Mouse (Mus musculus): ENCODE results near the gene Alox5ap. TPM values are rescaled to one million over a fixed set of nuclear protein-coding genes. Genes with fewer than 3 reads are reported as not detected.

The Alox5ap gene
- polyA plus RNA-seq, 1 experiment from 2014 or later, result 11.4 TPM

DNA sequence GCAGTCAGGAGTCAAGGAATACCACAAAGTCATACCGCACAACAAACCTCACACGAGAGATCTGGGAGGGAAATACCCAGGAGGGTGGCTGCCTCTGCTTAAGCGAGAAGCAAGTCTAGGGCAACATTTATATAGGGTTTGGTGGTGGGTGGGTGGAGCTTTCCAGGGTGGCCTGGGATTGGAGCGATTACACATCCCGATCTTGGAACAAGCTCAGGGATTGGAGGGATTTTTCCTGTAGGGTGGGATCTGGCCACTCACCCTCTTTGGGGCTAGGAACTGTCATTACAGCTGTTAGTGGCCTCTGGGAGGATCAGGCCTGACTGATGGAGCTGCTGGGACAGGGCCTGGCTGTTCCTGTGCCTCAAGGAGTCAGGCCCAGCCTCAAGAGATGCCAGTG lies 26.7 kb downstream of the Alox5ap start:
- no peak for ATAC-seq

DNA sequence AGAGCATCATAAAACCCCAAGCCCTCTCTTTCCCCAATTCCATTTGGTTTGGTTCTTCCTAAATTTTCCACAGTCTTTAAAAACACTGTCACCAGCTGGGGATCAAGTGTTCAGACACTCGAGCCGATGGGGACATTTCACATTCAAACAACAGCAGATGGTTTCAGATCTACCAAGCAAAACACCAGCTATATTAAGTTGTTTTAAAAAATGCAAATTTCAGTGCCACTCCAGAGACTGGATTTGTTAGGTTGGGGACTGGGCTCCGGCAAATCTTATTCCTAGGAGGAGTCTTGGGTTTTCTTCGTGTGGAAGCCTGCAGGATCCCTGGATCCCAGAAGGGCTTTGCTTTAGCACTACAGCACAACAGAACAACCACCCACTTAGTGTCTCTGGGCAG lies 28.5 kb downstream of the Alox5ap start:
- H3K27ac ChIP-seq (ENCODE audit: low read length), result no peak overlapping the region
- no peak overlapping the region for H3K9ac ChIP-seq (ENCODE audit: low read depth, low read length)
- no peaks in the 10 kb centered on the region for H3K4me1 ChIP-seq (ENCODE audit: control insufficient read depth, insufficient read depth, low read length)
- H3K9me3 ChIP-seq (ENCODE audit: control insufficient read depth, low read length), result peaks cover 3% of the 10 kb centered on the region; the same call in 1 of the 2 replicates
- H3K4me2 ChIP-seq (ENCODE audit: low read depth, low read length), result no peak overlapping the region
- 69% methylated on average over 4 of the region's 4 CpGs for WGBS
- no peak for ATAC-seq
- H3K36me3 ChIP-seq (ENCODE audit: control insufficient read depth, insufficient read depth, low read length), result no peaks in the 10 kb centered on the region
- H3K4me3 ChIP-seq (ENCODE audit: low read length), result no peak overlapping the region
- no peaks in the 10 kb centered on the region for H3K27me3 ChIP-seq (replicated peaks; ENCODE audit: control insufficient read depth, insufficient read depth, low read length)

More for the DNA sequence above, 26.7 kb downstream of the Alox5ap start:
- Histone ChIP-seq H3K4me2 (ENCODE audit: low read depth, low read length) (no peak overlapping the region), H3K4me3 (ENCODE audit: low read length) (no peak overlapping the region), H3K27me3 (replicated peaks; ENCODE audit: control insufficient read depth, insufficient read depth, low read length) (peaks cover 6% of the 10 kb centered on the region; the same call in 1 of the 2 replicates), H3K9ac (ENCODE audit: low read depth, low read length) (no peak overlapping the region), H3K36me3 (ENCODE audit: control insufficient read depth, insufficient read depth, low read length) (no peaks in the 10 kb centered on the region), H3K9me3 (ENCODE audit: control insufficient read depth, low read length) (peaks cover 3% of the 10 kb centered on the region; the same call in 1 of the 2 replicates), H3K27ac (ENCODE audit: low read length) (no peak overlapping the region), H3K4me1 (ENCODE audit: control insufficient read depth, insufficient read depth, low read length) (peaks cover 7% of the 10 kb centered on the region; the same call in 1 of the 2 replicates)
- 90% methylated on average over 5 of the region's 5 CpGs for WGBS

DNA sequence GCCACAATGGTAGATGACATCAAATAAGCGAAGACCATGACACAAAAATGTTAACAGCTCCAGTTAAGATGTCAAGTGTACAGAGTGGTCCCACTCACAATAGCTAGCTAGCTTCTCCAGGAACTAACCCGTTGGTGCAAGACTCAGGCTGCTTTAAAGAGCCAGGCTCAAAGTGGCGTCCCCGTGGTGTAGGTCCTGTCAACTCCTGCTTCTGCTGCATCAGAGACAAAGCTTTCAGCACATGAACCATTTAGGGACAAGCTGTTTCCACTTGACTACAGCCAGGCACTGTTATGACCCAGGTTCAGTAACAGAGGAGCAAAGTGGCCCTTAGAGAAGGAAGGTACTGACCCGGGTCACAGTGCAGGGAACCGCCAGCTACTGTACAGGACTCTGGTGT lies 32.2 kb downstream of the Alox5ap start:
- Histone ChIP-seq H3K4me2 (ENCODE audit: low read depth, low read length) (no peak overlapping the region), H3K9ac (ENCODE audit: low read depth, low read length) (no peak overlapping the region), H3K4me3 (ENCODE audit: low read length) (no peak overlapping the region), H3K27me3 (replicated peaks; ENCODE audit: control insufficient read depth, insufficient read depth, low read length) (no peaks in the 10 kb centered on the region), H3K9me3 (ENCODE audit: control insufficient read depth, low read length) (peaks cover 3% of the 10 kb centered on the region; the same call in 1 of the 2 replicates), H3K4me1 (ENCODE audit: control insufficient read depth, insufficient read depth, low read length) (no peaks in the 10 kb centered on the region), H3K27ac (ENCODE audit: low read length) (no peak overlapping the region), H3K36me3 (ENCODE audit: control insufficient read depth, insufficient read depth, low read length) (no peaks in the 10 kb centered on the region)
- no peak for ATAC-seq
- 91% methylated on average over 6 of the region's 6 CpGs for WGBS

DNA sequence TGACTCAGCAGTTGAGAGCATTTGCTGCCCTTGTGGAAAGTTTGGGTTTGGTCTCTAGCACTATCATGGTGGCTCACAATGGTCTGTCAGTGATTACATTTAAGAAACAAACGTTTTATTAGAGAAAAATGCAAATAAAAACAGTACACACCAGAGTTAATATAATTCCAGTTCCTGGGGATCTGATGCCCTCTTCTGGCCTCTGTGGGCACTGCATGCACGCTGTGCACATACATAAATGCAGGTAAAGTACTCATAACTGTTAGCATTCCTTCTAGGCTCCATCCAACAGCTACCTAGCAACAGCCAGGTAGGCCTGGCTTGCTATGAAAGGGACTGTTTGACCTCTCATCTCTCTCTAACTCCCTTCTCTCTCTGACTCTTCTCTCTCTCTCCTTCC lies 32.9 kb downstream of the Alox5ap start:
- H3K4me3 ChIP-seq (ENCODE audit: low read length), result no peak overlapping the region
- 63% methylated on average over 2 of the region's 2 CpGs for WGBS

DNA sequence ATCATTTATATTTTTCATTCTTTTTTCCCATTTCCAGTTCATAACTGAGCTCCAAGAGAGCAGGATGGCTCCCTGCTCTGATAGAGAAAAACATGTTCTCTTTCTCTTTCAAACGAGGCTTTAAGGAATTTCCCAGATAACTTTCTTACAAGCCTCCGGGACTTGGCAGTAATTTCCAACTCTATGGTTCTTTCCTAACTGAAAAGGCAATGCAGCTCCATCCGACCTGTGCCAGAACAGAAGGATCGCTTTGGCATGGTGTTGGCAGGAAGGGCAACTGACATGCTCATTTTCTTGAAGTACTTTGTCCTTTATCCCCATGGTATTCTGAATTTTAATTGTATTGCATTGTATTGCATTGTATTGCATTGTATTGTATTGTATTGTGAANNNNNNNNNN lies 33.7 kb downstream of the Alox5ap start:
- no peak overlapping the region for H3K27ac ChIP-seq (ENCODE audit: low read length)
- 66% methylated on average over 4 of the region's 4 CpGs for WGBS

More for the DNA sequence above, 32.9 kb downstream of the Alox5ap start:
- Histone ChIP-seq H3K9ac (ENCODE audit: low read depth, low read length) (no peak overlapping the region), H3K4me1 (ENCODE audit: control insufficient read depth, insufficient read depth, low read length) (no peaks in the 10 kb centered on the region), H3K27ac (ENCODE audit: low read length) (no peak overlapping the region), H3K27me3 (replicated peaks; ENCODE audit: control insufficient read depth, insufficient read depth, low read length) (no peaks in the 10 kb centered on the region), H3K9me3 (ENCODE audit: control insufficient read depth, low read length) (peaks cover 3% of the 10 kb centered on the region; the same call in 1 of the 2 replicates), H3K36me3 (ENCODE audit: control insufficient read depth, insufficient read depth, low read length) (no peaks in the 10 kb centered on the region), H3K4me2 (ENCODE audit: low read depth, low read length) (no peak overlapping the region)
- ATAC-seq, result no peak

DNA sequence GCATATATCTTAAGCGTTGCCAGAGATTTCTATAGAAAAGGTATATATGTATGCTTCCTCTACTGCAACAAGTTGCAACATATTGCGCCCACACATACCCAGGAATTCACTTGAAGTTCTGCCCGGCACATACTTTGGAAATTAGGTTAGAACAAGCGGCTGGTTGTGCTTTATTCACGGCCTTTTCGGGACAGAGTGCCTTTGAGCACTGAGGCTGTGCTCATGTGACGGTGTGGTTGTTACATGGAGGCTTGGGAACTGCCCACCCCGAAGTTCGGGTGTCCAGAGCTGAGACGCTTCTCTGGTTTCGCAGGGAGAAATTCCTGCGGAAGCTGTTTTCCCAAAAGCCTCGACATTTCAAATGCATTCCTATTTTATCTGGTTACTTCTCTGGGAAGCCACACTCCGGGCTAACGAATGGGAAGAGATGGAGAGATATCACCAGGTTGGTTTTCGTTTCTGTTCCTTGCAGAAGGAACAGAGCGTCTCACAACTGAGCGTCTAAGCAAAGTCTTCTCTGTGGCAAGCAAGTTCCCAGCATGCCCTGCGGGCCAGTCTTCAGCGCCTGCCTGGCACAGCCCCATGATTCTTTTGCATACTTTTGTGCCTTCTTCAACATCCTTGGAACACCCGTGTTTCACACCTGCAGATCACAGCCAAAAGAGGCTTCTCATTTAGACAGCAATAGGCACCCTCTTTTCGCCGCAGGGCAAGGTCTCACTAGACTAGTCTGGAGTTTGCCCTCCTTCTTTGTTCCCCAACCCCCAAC lies 48.5 kb downstream of the Alox5ap start:
- Histone ChIP-seq H3K27ac (ENCODE audit: low read length) (no peak overlapping the region), H3K4me2 (ENCODE audit: low read depth, low read length) (peak overlapping the region; percentile 37), H3K9ac (ENCODE audit: low read depth, low read length) (no peak overlapping the region), H3K36me3 (ENCODE audit: control insufficient read depth, insufficient read depth, low read length) (no peaks in the 10 kb centered on the region), H3K27me3 (replicated peaks; ENCODE audit: control insufficient read depth, insufficient read depth, low read length) (no peaks in the 10 kb centered on the region), H3K9me3 (ENCODE audit: control insufficient read depth, low read length) (peaks cover 5% of the 10 kb centered on the region), H3K4me1 (ENCODE audit: control insufficient read depth, insufficient read depth, low read length) (no peaks in the 10 kb centered on the region), H3K4me3 (ENCODE audit: low read length) (peak overlapping the region; percentile 21; the same call in 1 of the 2 replicates)
- no peak for ATAC-seq
- WGBS, result 53% methylated on average over 23 of the region's 23 CpGs

More for the DNA sequence above, 33.7 kb downstream of the Alox5ap start:
- peaks cover 3% of the 10 kb centered on the region; the same call in 1 of the 2 replicates for H3K9me3 ChIP-seq (ENCODE audit: control insufficient read depth, low read length)
- H3K27me3 ChIP-seq (replicated peaks; ENCODE audit: control insufficient read depth, insufficient read depth, low read length), result no peaks in the 10 kb centered on the region
- no peak overlapping the region for H3K4me3 ChIP-seq (ENCODE audit: low read length)
- no peak for ATAC-seq
- no peaks in the 10 kb centered on the region for H3K4me1 ChIP-seq (ENCODE audit: control insufficient read depth, insufficient read depth, low read length)
- no peak overlapping the region for H3K9ac ChIP-seq (ENCODE audit: low read depth, low read length)
- H3K4me2 ChIP-seq (ENCODE audit: low read depth, low read length), result no peak overlapping the region
- no peaks in the 10 kb centered on the region for H3K36me3 ChIP-seq (ENCODE audit: control insufficient read depth, insufficient read depth, low read length)

DNA sequence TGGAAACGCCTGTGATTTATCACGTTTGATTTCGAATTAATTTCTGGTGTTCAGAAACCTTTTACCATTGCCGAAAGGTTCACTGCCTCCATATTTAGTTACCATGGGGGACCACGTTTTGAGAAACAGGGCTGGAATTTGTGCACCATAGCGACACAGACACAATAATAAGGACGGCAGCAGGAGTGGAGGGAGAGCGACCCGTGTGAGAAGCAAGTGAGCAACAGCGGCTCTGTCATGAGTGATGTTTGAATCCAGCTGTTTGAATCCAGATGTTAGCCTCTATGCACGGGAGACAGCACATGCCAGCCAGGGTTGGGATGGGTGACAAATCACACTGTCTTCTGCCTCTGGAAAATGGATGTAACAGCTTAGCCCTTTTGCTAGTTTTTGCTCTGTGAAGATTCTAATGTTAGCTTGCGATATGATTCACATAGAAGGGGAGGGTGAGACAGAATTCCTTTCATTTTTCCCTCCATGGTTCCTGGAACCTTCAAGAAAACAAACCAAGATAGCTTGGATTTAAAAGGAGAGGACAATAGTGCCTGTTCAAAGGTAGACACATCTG lies 50.0 kb downstream of the Alox5ap start:
- Histone ChIP-seq H3K36me3 (ENCODE audit: control insufficient read depth, insufficient read depth, low read length) (no peaks in the 10 kb centered on the region), H3K9me3 (ENCODE audit: control insufficient read depth, low read length) (peaks cover 5% of the 10 kb centered on the region), H3K9ac (ENCODE audit: low read depth, low read length) (no peak overlapping the region), H3K27me3 (replicated peaks; ENCODE audit: control insufficient read depth, insufficient read depth, low read length) (no peaks in the 10 kb centered on the region), H3K4me1 (ENCODE audit: control insufficient read depth, insufficient read depth, low read length) (peaks cover under 1% of the 10 kb centered on the region; the same call in 1 of the 2 replicates), H3K4me3 (ENCODE audit: low read length) (no peak overlapping the region), H3K27ac (ENCODE audit: low read length) (no peak overlapping the region), H3K4me2 (ENCODE audit: low read depth, low read length) (no peak overlapping the region)
- ATAC-seq, result no peak
- 61% methylated on average over 12 of the region's 12 CpGs for WGBS

DNA sequence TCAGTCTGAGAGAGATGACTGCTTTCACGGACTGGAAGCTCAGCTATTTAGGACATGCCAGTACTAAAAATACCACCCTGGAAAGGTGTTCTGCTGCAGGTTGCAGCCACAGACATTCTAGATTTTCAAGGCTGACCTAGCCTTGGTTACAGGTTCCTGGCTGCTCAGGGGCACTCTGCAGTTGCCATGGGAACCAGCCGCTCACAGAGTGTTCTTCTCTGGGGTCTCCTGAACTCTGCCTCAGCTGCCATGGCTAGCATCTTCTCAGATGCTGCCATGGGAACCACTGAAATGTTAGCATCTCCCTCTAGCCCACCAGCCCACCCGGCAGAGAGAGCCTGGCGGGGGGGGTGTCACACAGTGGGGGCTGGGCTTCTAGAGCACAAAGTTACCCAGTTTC lies 52.4 kb downstream of the Alox5ap start:
- Histone ChIP-seq H3K9me3 (ENCODE audit: control insufficient read depth, low read length) (peaks cover 5% of the 10 kb centered on the region), H3K4me3 (ENCODE audit: low read length) (no peak overlapping the region), H3K27ac (ENCODE audit: low read length) (no peak overlapping the region), H3K36me3 (ENCODE audit: control insufficient read depth, insufficient read depth, low read length) (no peaks in the 10 kb centered on the region), H3K27me3 (replicated peaks; ENCODE audit: control insufficient read depth, insufficient read depth, low read length) (no peaks in the 10 kb centered on the region), H3K4me2 (ENCODE audit: low read depth, low read length) (no peak overlapping the region), H3K4me1 (ENCODE audit: control insufficient read depth, insufficient read depth, low read length) (peaks cover 19% of the 10 kb centered on the region), H3K9ac (ENCODE audit: low read depth, low read length) (no peak overlapping the region)
- no peak for ATAC-seq
- WGBS, result 27% methylated on average over 4 of the region's 4 CpGs

DNA sequence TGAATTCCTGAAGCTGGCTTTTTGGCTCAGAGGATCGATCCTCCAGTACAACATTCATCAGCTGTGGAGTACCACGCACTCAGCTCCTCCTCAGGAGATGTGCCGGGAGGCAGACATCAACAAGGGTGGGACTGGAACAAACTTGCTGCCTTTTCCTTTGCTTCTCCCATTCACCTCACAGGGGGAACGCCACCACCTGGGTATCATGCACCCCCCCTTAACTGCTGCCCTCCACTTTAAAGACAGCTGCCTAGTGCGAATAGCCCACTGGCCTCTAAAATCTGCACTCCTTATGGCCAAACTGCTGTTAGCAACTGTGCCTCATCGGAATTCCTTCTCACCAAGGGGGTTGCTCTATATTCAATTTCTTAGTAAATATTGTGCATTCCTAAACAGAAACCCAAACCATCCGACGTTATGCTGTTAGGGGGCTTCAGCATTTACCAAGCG lies 55.3 kb downstream of the Alox5ap start:
- WGBS, result 32% methylated on average over 9 of the region's 9 CpGs
- Histone ChIP-seq H3K4me1 (ENCODE audit: control insufficient read depth, insufficient read depth, low read length) (peaks cover 31% of the 10 kb centered on the region), H3K9ac (ENCODE audit: low read depth, low read length) (no peak overlapping the region), H3K27ac (ENCODE audit: low read length) (peak overlapping the region; percentile 90), H3K27me3 (replicated peaks; ENCODE audit: control insufficient read depth, insufficient read depth, low read length) (no peaks in the 10 kb centered on the region), H3K4me2 (ENCODE audit: low read depth, low read length) (0 out of 2 replicates have a peak overlapping the region, but pooled peaks have one; percentile 39), H3K4me3 (ENCODE audit: low read length) (no peak overlapping the region), H3K9me3 (ENCODE audit: control insufficient read depth, low read length) (peaks cover 5% of the 10 kb centered on the region), H3K36me3 (ENCODE audit: control insufficient read depth, insufficient read depth, low read length) (no peaks in the 10 kb centered on the region)
- ATAC-seq, result no peak
